Comparison of ENCODE assay signal across 10 mouse cellular contexts in the genomic region with DNA sequence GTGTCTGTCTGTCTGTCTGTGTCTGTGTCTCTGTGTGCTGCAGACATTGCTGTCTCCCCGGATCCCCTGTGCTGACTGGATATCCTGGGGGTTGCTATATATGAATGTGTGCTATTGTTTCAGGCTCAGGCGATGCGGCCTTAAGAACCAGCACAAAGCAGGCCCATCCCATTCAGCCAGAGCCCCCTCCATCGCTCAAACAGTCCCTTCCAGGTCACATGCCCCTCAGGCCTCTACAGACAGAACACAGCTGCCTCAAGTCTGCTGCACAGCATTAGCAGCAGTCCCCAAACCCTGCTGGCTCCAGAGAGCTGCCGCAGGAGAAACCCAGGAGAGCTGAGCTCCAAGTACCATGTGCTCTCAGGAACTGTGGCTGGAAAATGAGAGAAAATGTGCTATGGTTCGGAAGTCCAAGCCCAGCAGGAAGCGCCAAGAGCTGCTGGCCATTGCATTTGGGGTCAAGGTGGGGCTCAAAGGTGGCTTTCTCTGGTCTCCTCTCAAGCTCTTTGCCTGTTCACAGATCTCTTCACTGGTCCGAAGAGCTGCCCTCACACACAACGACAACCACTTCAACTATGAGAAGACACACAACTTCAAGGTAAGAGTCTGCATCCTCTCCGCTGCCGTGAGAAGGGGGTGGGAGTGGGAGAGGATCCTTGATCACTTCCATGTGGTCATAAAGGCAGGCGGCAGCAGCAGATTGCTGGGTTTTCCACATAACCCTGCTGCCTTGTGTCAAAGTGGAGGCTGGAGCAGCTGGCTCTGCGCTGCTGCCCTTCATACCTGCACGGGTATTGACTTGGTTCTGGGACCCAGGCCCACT. TPM values are rescaled to one million over a fixed set of nuclear protein-coding genes. Genes with fewer than 3 reads are reported as not detected.
DNase-seq lines count a peak whose midpoint lies in the region; ATAC-seq and TF ChIP-seq lines count a peak whose summit lies in the region.
"Had no signal": no experiment of that assay in that cellular context is flagged by ENCODE, and none has a peak within 500 bp of the region (broad histone marks: within the 10 kb centered on the region; RNA-seq: fewer than 3 reads in every experiment).

No protein-coding gene starts in this region.

- peaks cover 31% of the 10 kb centered on the region for H3K4me1 ChIP-seq in heart, embryonic 10.5 days
- peaks cover 20% of the 10 kb centered on the region; the same call in 1 of the 2 replicates for H3K4me1 ChIP-seq in lung, embryonic 14.5 days (ENCODE audit: insufficient read depth)
- H3K4me1 ChIP-seq in midbrain, embryonic 14.5 days (ENCODE audit: control insufficient read depth, insufficient read depth, low read length) = no peaks in the 10 kb centered on the region; the same call in 1 of the 2 replicates

- peak overlapping the region; percentile 9; the same call in 1 of the 2 replicates for H3K9ac ChIP-seq in lung, embryonic 14.5 days
- no peak overlapping the region for H3K9ac ChIP-seq in midbrain, embryonic 14.5 days (replicated peaks; ENCODE audit: low read length)
- H3K9ac ChIP-seq: liver, postnatal 0 days had no signal

- no peaks in the 10 kb centered on the region for H3K9me3 ChIP-seq in heart, embryonic 10.5 days
- H3K9me3 ChIP-seq in lung, embryonic 14.5 days (ENCODE audit: low read depth, low read length) = no peaks in the 10 kb centered on the region
- no peaks in the 10 kb centered on the region for H3K9me3 ChIP-seq in midbrain, embryonic 14.5 days (ENCODE audit: control insufficient read depth, low read length)

- no peak for TF ChIP-seq CTCF in lung, embryonic 14.5 days (IDR thresholded peaks at IDR 0.05; ENCODE audit: low read depth)

- intact Hi-C loops in heart, postnatal 25 days (cut with DNase I) = no loop called here
- intact Hi-C loops in left cerebral cortex, postnatal 25 days (cut with DNase I) = no loop called here

- WGBS in heart, embryonic 10.5 days = 69% methylated on average over 14 of the region's 14 CpGs
- WGBS in lung, embryonic 14.5 days = 36% methylated on average over 14 of the region's 14 CpGs
- WGBS in midbrain, embryonic 14.5 days = 56% methylated on average over 14 of the region's 14 CpGs

- no peak overlapping the region for H3K4me3 ChIP-seq in heart, embryonic 10.5 days
- H3K4me3 ChIP-seq in lung, embryonic 14.5 days (ENCODE audit: low read depth, low read length) = peak overlapping the region; percentile 2
- H3K4me3 ChIP-seq in midbrain, embryonic 14.5 days (replicated peaks; ENCODE audit: low read depth, low read length) = no peak overlapping the region

- H3K27ac ChIP-seq in heart, embryonic 10.5 days = peak overlapping the region; percentile 68
- peak overlapping the region; percentile 58 for H3K27ac ChIP-seq in lung, embryonic 14.5 days (ENCODE audit: low read depth)
- 0 out of 2 replicates have a peak overlapping the region, but pooled peaks have one; percentile 17 for H3K27ac ChIP-seq in midbrain, embryonic 14.5 days (replicated peaks; ENCODE audit: low read depth, low read length)

- H3K4me2 ChIP-seq in lung, embryonic 14.5 days = peak overlapping the region; percentile 50
- H3K4me2 ChIP-seq in midbrain, embryonic 14.5 days (ENCODE audit: low read length) = no peak overlapping the region

- H3K36me3 ChIP-seq in heart, embryonic 10.5 days = no peaks in the 10 kb centered on the region
- no peaks in the 10 kb centered on the region for H3K36me3 ChIP-seq in lung, embryonic 14.5 days (ENCODE audit: insufficient read depth)
- no peaks in the 10 kb centered on the region for H3K36me3 ChIP-seq in midbrain, embryonic 14.5 days (ENCODE audit: control insufficient read depth, insufficient read depth, low read length)

- ATAC-seq in lung, embryonic 14.5 days (ENCODE audit: insufficient read depth) = peak; percentile 97
- no peak for ATAC-seq in midbrain, embryonic 14.5 days (ENCODE audit: low FRiP score, low TSS enrichment)
- ATAC-seq: liver, postnatal 0 days had no signal

- H3K27me3 ChIP-seq in heart, embryonic 10.5 days (ENCODE audit: insufficient read depth, poor library complexity, severe bottlenecking) = no peaks in the 10 kb centered on the region
- no peaks in the 10 kb centered on the region for H3K27me3 ChIP-seq in lung, embryonic 14.5 days (ENCODE audit: insufficient read depth, low read length)
- H3K27me3 ChIP-seq in midbrain, embryonic 14.5 days (ENCODE audit: control insufficient read depth, insufficient read depth, low read length) = no peaks in the 10 kb centered on the region
- H3K27me3 ChIP-seq: CH12.LX had no signal

- DNase-seq in heart, embryonic 10.5 days (ENCODE audit: low spot score) = no peak
- DNase-seq in heart, postnatal 25 days (ENCODE audit: low spot score) = no peak
- DNase-seq in lung, embryonic 14.5 days = peak; percentile 86
- DNase-seq in lung, adult 18-20 months = no peak
- peak; percentile 35 for DNase-seq in heart, postnatal 4 days
- DNase-seq in midbrain, embryonic 14.5 days = no peak
- DNase-seq in right cerebral cortex, postnatal 10 days (ENCODE audit: low spot score in 2 of 2) = no peak
- DNase-seq in left cerebral cortex, postnatal 25 days (ENCODE audit: low spot score in 2 of 2) = no peak
- DNase-seq: liver, postnatal 0 days had no signal

RNA-seq across cellular contexts. Expression of a gene that starts 52.9 kb away (rescaled TPM):
- polyA plus RNA-seq in heart, embryonic 10.5 days (2016; fragmentation: Nextera tagmentation; extraction: Ambion mirVana) = 1.5 and 6.7 TPM in 2 replicates
- total RNA-seq in heart, postnatal 25 days (2021) = 1 to 10 TPM; 2.2 to 3.1 TPM
- 1.7 and 2.3 TPM in 2 replicates for polyA plus RNA-seq in lung, embryonic 14.5 days (2014; fragmentation: Nextera tagmentation; extraction: Ambion mirVana)
- total RNA-seq in heart, postnatal 4 days (2021) = 1 to 10 TPM; 6.6 to 7.2 TPM
- polyA plus RNA-seq in midbrain, embryonic 14.5 days (2014; fragmentation: Nextera tagmentation; extraction: Ambion mirVana) = 1.6 and 1.9 TPM in 2 replicates
- 1 to 10 TPM; 1.9 to 2.0 TPM for total RNA-seq in left cerebral cortex, postnatal 25 days (2021)
- total RNA-seq: CH12.LX had no signal

Comparison
In these comparisons a context has a peak if more than half of its experiments do, and no peak if none do; other contexts are left out.
1. DNase-seq: peak in lung, embryonic 14.5 days (single experiment) and heart, postnatal 4 days (single experiment); none in heart, embryonic 10.5 days (single experiment), heart, postnatal 25 days (single experiment), lung, adult 18-20 months (0 of 2), midbrain, embryonic 14.5 days (single experiment), right cerebral cortex, postnatal 10 days (0 of 2) and left cerebral cortex, postnatal 25 days (0 of 2).
2. H3K27ac ChIP-seq: peak in every context shown above with its lines; median percentile 68 in heart, embryonic 10.5 days; 58 in lung, embryonic 14.5 days; 17 in midbrain, embryonic 14.5 days.